Mouse (Mus musculus) heart, adult 2 months (tissue): Measurements from ENCODE around the gene Slc25a42. TPM values are rescaled to one million over a fixed set of nuclear protein-coding genes. Genes with fewer than 3 reads are reported as not detected.
A peak's percentile ranks its signal among the peaks of the same experiment; 100 is the strongest.

Experiments
- DNase-seq, 2 experiments: peaks; one replicate each; pipeline ENCODE4 v3.0.0; 2021
- H3K27ac ChIP-seq: fragments of 200-600 bp; 2 replicates; pipeline ENCODE4 v1.8.1; 2022
- H3K27me3 ChIP-seq: fragments of 200-500 bp; 2 replicates; pipeline ENCODE4 v1.6.1; 2012; ENCODE audit warnings: mild to moderate bottlenecking, low read length, inconsistent platforms, mixed read lengths; ENCODE audit not compliant: control insufficient read depth, insufficient read depth
- H3K36me3 ChIP-seq: fragments of 200-500 bp; 2 replicates; pipeline ENCODE4 v1.6.1; 2012; ENCODE audit warnings: low read length, inconsistent platforms; ENCODE audit not compliant: control insufficient read depth, insufficient read depth
- H3K4me1 ChIP-seq: fragments of 200-500 bp; 2 replicates; pipeline ENCODE4 v1.6.1; 2011; ENCODE audit warnings: low read length; ENCODE audit not compliant: control insufficient read depth, insufficient read depth
- H3K4me3 ChIP-seq: fragments of 200-600 bp; 2 replicates; pipeline ENCODE4 v1.8.1; 2022
- H3K79me2 ChIP-seq: fragments of 200-500 bp; replicated peaks from 2 replicates; pipeline ENCODE4 v1.6.1; 2012; ENCODE audit warnings: mild to moderate bottlenecking, inconsistent platforms, low read length, moderate library complexity, mixed read lengths; ENCODE audit not compliant: control insufficient read depth, insufficient read depth
- H3K9ac ChIP-seq: fragments of 200-500 bp; 2 replicates; pipeline ENCODE4 v1.6.1; 2012; ENCODE audit warnings: low read depth, mild to moderate bottlenecking, control low read depth, inconsistent platforms, low read length, mixed read lengths
- CTCF ChIP-seq: fragments of 200-600 bp; IDR thresholded peaks from 2 replicates; pipeline ENCODE4 v1.8.1; 2022; ENCODE audit warnings: antibody characterized with exemption, mild to moderate bottlenecking, moderate library complexity
- EP300 ChIP-seq: fragments of 200-500 bp; IDR thresholded peaks from 2 replicates; pipeline ENCODE4 v1.6.1; 2011; ENCODE audit warnings: low read depth, low read length, control low read depth; ENCODE audit not compliant: insufficient read depth
- POLR2A ChIP-seq: fragments of 200-500 bp; IDR thresholded peaks from 2 replicates; pipeline ENCODE4 v1.6.1; 2011; ENCODE audit warnings: mild to moderate bottlenecking, low read depth, low read length, control low read depth; ENCODE audit not compliant: insufficient read depth
- WGBS: fragments of 180-500 bp; shearing (Covaris S2); methylation state at CpG from one replicate; pipeline ENCODE4 v1.1.7; 2018; 5-methylcytosine and 5-hydroxymethylcytosine counted together
- intact Hi-C: fragments of 180-260 bp; cut with DNase I; formaldehyde crosslinking; loops from one replicate; pipeline ENCODE4 v1.15.1; 2025
- polyA plus RNA-seq: library from polyadenylated mRNA; depleted of rRNA; stranded (reverse); fragments of >200 nt; gene quantifications from 2 replicates; pipeline ENCODE4 v1.2.3, GENCODE M21; 2012
- total RNA-seq, 2 experiments: library from RNA; stranded (reverse); gene quantifications; 2 replicates each; pipeline ENCODE4 v1.2.3; 2021

Gene Slc25a42
- total and polyA plus RNA-seq, 3 experiments: 49.6 to 111 (median 51.6) TPM

DNA sequence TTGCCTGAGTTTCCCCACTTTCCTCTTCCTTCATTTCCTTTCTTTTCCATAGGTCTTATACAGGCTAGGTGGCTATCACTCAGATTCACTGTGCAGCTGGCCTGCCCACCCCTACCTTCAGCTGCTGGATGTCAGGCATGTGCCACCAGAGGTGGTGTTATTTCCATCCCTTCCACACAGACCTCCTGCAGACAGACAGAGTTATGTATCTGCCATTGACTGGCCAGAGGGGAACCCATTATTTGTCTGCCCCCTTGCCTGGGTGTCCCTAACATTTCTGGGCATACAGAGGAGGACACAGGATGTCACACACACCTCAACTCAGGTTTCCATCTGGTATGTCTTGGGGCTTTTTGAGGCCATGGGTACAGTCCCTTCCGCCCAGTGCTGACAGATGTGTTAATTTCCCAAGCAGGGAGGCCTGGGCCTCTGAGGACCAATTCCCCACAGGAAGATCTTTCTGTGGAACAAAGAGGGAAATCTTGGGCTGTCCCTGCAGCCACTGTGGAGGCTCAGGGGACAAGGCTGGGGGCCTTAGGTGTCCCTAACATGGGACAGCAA, 54.8 kb downstream of the Slc25a42 start:
- Histone ChIP-seq H3K79me2 (no peaks in the 10 kb centered on the region), H3K27ac (no peak overlapping the region), H3K4me3 (no peak overlapping the region), H3K9ac (no peak overlapping the region), H3K36me3 (no peaks in the 10 kb centered on the region), H3K4me1 (peaks cover 2% of the 10 kb centered on the region), H3K27me3 (no peaks in the 10 kb centered on the region)
- DNase-seq: no peak
- 91% methylated on average over 1 of the region's 1 CpGs for WGBS
- intact Hi-C loops: no loop called here
- TF ChIP-seq CTCF (no peak), POLR2A (no peak), EP300 (no peak)

DNA sequence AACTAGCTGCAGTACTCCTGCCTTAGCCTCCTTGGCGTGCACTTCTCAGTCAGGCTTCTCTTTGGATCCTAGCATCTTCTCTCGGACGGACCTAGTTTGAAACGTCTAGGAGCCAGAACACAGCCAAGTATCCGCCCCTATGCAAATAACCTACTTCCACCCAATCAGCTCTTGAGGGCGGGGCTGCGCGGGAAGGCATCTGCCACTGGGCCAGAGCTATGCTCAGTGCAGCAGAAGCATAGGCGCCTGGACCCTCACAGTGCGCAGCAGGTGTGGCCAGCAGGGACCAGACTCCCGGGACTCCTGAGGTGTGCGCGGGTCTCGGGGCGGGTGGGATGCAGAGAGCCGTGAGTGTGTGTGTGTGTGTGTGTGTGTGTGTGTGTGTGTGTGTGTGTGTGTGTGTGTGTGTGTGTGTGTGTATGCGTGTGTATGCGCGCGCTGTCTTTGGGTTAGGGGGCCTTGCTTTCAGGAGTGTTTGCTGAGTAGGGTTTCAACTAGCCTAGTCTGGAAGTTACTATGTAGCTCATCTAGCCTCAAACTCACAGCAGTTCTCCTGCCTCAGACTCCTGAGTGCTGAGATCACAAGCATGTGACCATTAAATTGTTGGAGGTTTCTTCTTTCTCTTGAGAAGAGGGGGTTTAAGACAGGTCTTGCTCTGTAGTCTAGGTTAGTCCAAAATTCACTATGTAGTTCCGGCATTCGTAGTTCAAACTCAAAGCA, 59.4 kb downstream of the Slc25a42 start:
- DNase-seq: peak; percentile 47 to 55
- Histone ChIP-seq H3K27me3 (no peaks in the 10 kb centered on the region), H3K4me1 (peaks cover 1% of the 10 kb centered on the region), H3K27ac (no peak overlapping the region), H3K79me2 (no peaks in the 10 kb centered on the region), H3K4me3 (no peak overlapping the region), H3K36me3 (no peaks in the 10 kb centered on the region), H3K9ac (no peak overlapping the region)
- intact Hi-C loops: no loop called here
- 19% methylated on average over 22 of the region's 22 CpGs for WGBS
- TF ChIP-seq CTCF (no peak), EP300 (no peak), POLR2A (no peak)

GRCm38 (mm10) chr8:70150158-70150557, 61.9 kb downstream of the Slc25a42 start:
- H3K27me3 ChIP-seq: no peaks in the 10 kb centered on the region
- H3K36me3 ChIP-seq: no peaks in the 10 kb centered on the region
- H3K27ac ChIP-seq: no peak overlapping the region
- H3K4me3 ChIP-seq: no peak overlapping the region
- intact Hi-C loops: no loop called here
- H3K79me2 ChIP-seq: no peaks in the 10 kb centered on the region
- 22% methylated on average over 13 of the region's 13 CpGs for WGBS
- peaks cover 1% of the 10 kb centered on the region for H3K4me1 ChIP-seq
- DNase-seq: no peak
- no peak for TF ChIP-seq POLR2A
- no peak for TF ChIP-seq CTCF
- no peak overlapping the region for H3K9ac ChIP-seq

DNA sequence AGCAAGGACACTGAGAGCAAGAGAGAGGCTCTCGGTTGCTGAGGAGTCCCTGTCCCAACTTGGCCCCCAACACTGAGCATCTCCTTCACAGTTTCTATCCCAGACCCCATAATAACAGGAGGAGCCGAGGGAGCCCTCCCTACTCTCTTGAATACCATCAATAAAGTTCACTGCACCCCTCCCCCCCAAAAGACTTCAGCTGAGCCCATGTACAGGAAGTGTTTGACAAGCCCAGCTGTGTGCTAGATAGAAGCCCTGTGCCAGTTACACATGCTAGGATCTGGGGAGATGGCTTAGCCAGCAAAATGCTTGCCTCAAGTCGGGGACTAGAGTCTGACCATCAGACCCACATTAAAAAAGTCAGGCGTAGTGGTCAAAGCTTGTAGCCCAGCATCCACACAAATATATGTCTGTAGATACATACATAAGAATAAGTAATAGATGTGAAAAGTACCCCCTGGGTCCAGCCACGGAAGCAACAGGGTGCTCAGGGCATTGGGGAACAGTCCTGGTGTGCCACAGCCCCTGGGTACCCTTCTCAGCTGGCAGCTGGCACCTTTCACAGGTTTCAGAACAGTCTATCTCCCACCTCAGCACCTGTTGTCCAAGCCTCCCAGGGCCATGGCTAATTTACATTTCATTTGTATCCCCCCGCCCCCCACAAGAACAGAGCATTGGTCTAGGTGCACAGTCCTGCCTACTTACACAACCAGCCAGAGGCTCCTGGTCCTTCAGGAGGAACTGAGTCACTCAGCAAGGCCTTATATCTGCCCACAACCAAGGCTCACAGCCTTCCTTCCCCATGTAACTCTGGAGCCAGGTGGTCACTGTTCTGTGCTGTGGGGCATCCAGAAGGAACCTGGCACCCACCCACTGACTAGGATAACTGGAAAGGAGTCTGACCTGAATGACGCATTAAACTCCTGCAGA, 64.2 kb downstream of the Slc25a42 start:
- H3K9ac ChIP-seq: no peak overlapping the region
- H3K4me3 ChIP-seq: no peak overlapping the region
- 85% methylated on average over 7 of the region's 7 CpGs for WGBS
- DNase-seq: no peak
- intact Hi-C loops: no loop called here
- no peaks in the 10 kb centered on the region for H3K27me3 ChIP-seq
- peaks cover 1% of the 10 kb centered on the region for H3K4me1 ChIP-seq
- TF ChIP-seq EP300 (no peak), POLR2A (no peak), CTCF (no peak)
- H3K27ac ChIP-seq: no peak overlapping the region
- H3K79me2 ChIP-seq: no peaks in the 10 kb centered on the region
- H3K36me3 ChIP-seq: no peaks in the 10 kb centered on the region

GRCm38 (mm10) chr8:70139981-70140380, 72.1 kb downstream of the Slc25a42 start:
- H3K36me3 ChIP-seq: no peaks in the 10 kb centered on the region
- intact Hi-C loops: loop anchor here (1.0 to 2.0 kb wide), 3 partner anchors 9 to 97 kb away; partner anchors contain the start of genes Mau2, Nr2c2ap, Sugp1 and Tmem161a
- H3K4me3 ChIP-seq: peak overlapping the region; percentile 55
- no peak for DNase-seq
- WGBS: 5% methylated on average over 9 of the region's 9 CpGs
- H3K27ac ChIP-seq: peak overlapping the region; percentile 89
- no peaks in the 10 kb centered on the region for H3K79me2 ChIP-seq
- H3K4me1 ChIP-seq: peaks cover 9% of the 10 kb centered on the region
- H3K9ac ChIP-seq: peak overlapping the region; percentile 66
- TF ChIP-seq POLR2A (no peak), CTCF (no peak), EP300 (no peak)
- no peaks in the 10 kb centered on the region for H3K27me3 ChIP-seq
